Mouse (Mus musculus) liver, embryonic 12.5 days (tissue): ENCODE measurements around the gene Atp5b. TPM values are rescaled to one million over a fixed set of nuclear protein-coding genes. Genes with fewer than 3 reads are reported as not detected.

Source experiments
- ATAC-seq: fragments of 200-750 bp; cut with Nextera tagmentation; 2 replicates; pipeline ENCODE4 v1.8.0; 2017; ENCODE audit warnings: moderate number of reproducible peaks, mild to moderate bottlenecking, moderate library complexity
- H3K27ac ChIP-seq: fragments of 300-500 bp; sonication (generic); 2 replicates; pipeline ENCODE4 v1.5.1; 2016; ENCODE audit warnings: mild to moderate bottlenecking
- H3K27me3 ChIP-seq: fragments of 300-500 bp; sonication (generic); replicated peaks from 2 replicates; pipeline ENCODE4 v1.6.1; 2016; ENCODE audit warnings: mild to moderate bottlenecking, moderate library complexity
- H3K36me3 ChIP-seq: fragments of 300-500 bp; sonication (generic); 2 replicates; pipeline ENCODE4 v1.6.1; 2016; ENCODE audit warnings: mild to moderate bottlenecking, moderate library complexity
- H3K4me1 ChIP-seq: fragments of 300-500 bp; sonication (generic); 2 replicates; pipeline ENCODE4 v1.6.1; 2016
- H3K4me2 ChIP-seq: fragments of 300-500 bp; sonication (generic); 2 replicates; pipeline ENCODE4 v1.6.1; 2016; ENCODE audit warnings: mild to moderate bottlenecking, moderate library complexity
- H3K4me3 ChIP-seq: fragments of 300-500 bp; sonication (generic); 2 replicates; pipeline ENCODE4 v1.5.1; 2016; ENCODE audit warnings: mild to moderate bottlenecking, moderate library complexity
- H3K9ac ChIP-seq: fragments of 300-500 bp; sonication (generic); 2 replicates; pipeline ENCODE4 v1.6.1; 2016; ENCODE audit warnings: mild to moderate bottlenecking, moderate library complexity
- H3K9me3 ChIP-seq: fragments of 300-500 bp; sonication (generic); replicated peaks from 2 replicates; pipeline ENCODE4 v1.6.1; 2016; ENCODE audit warnings: mild to moderate bottlenecking, moderate library complexity
- WGBS: fragments of 180-500 bp; shearing (Covaris S2); methylation state at CpG from one replicate; pipeline ENCODE4 v1.1.7; 2016; ENCODE audit not compliant: insufficient replicate concordance; 5-methylcytosine and 5-hydroxymethylcytosine counted together
- polyA plus RNA-seq: library from polyadenylated mRNA; unstranded; fragments of >200 nt; fragmentation: Nextera tagmentation; extraction: Ambion mirVana; gene quantifications from 2 replicates; pipeline ENCODE4 v1.2.1, GENCODE M21; 2016

Gene Atp5b
- 2,130 and 2,180 TPM in 2 replicates for polyA plus RNA-seq

- WGBS, result under 1% methylated on average over 34 of the region's 34 CpGs
- Histone ChIP-seq H3K9me3 (no peaks in the 10 kb centered on the region), H3K27me3 (no peaks in the 10 kb centered on the region), H3K4me3 (peak within 1 kb of the TSS; percentile 89), H3K4me2 (peak within 1 kb of the TSS; percentile 87), H3K4me1 (peaks cover 46% of the 10 kb centered on the region), H3K27ac (peak within 1 kb of the TSS; percentile 88), H3K36me3 (peaks cover 42% of the 10 kb centered on the region), H3K9ac (peak within 1 kb of the TSS; percentile 94)
- ATAC-seq, result peak; percentile 97
Measured at GRCm38 (mm10) chr10:128082880-128083421, at the start of gene Atp5b. Gene Atp5b (plus strand): TSS chr10:128083273.

GRCm38 (mm10) chr10:128036746-128037425 is 46.2 kb upstream of the Atp5b start:
- H3K4me3 ChIP-seq, result peak overlapping the region; percentile 88
- H3K4me2 ChIP-seq, result peak overlapping the region; percentile 85

GRCm38 (mm10) chr10:128037921-128038320 is 45.2 kb upstream of the Atp5b start:
- H3K27me3 ChIP-seq, result no peaks in the 10 kb centered on the region
- peak overlapping the region; percentile 77 for H3K27ac ChIP-seq
- H3K4me3 ChIP-seq, result peak overlapping the region; percentile 27
- 67% methylated on average over 3 of the region's 3 CpGs for WGBS
- peaks cover 58% of the 10 kb centered on the region for H3K36me3 ChIP-seq
- peaks cover 67% of the 10 kb centered on the region for H3K4me1 ChIP-seq
- peak overlapping the region; percentile 64 for H3K9ac ChIP-seq
- no peaks in the 10 kb centered on the region for H3K9me3 ChIP-seq
- H3K4me2 ChIP-seq, result peak overlapping the region; percentile 85
- ATAC-seq, result no peak

More at GRCm38 (mm10) chr10:128036746-128037425, 46.2 kb upstream of the Atp5b start:
- peak overlapping the region; percentile 92 for H3K27ac ChIP-seq
- H3K9me3 ChIP-seq, result no peaks in the 10 kb centered on the region
- no peaks in the 10 kb centered on the region for H3K27me3 ChIP-seq
- WGBS, result 1% methylated on average over 10 of the region's 10 CpGs
- ATAC-seq, result peak; percentile 31
- H3K4me1 ChIP-seq, result peaks cover 57% of the 10 kb centered on the region
- peak overlapping the region; percentile 98 for H3K9ac ChIP-seq
- H3K36me3 ChIP-seq, result peaks cover 48% of the 10 kb centered on the region

GRCm38 (mm10) chr10:128039167-128039566 is 43.9 kb upstream of the Atp5b start:
- no peaks in the 10 kb centered on the region for H3K9me3 ChIP-seq
- peaks cover 79% of the 10 kb centered on the region for H3K4me1 ChIP-seq
- 29% methylated on average over 5 of the region's 5 CpGs for WGBS
- peaks cover 70% of the 10 kb centered on the region for H3K36me3 ChIP-seq
- H3K27ac ChIP-seq, result peak overlapping the region; percentile 77
- peak overlapping the region; percentile 85 for H3K4me2 ChIP-seq
- H3K4me3 ChIP-seq, result peak overlapping the region; percentile 27
- no peaks in the 10 kb centered on the region for H3K27me3 ChIP-seq
- peak; percentile 61 for ATAC-seq
- peak overlapping the region; percentile 64 for H3K9ac ChIP-seq

- Histone ChIP-seq H3K27ac (peak overlapping the region; percentile 77), H3K27me3 (no peaks in the 10 kb centered on the region), H3K4me1 (peaks cover 81% of the 10 kb centered on the region), H3K4me3 (no peak overlapping the region), H3K36me3 (peaks cover 77% of the 10 kb centered on the region), H3K4me2 (peak overlapping the region; percentile 85), H3K9me3 (no peaks in the 10 kb centered on the region), H3K9ac (peak overlapping the region; percentile 64)
- ATAC-seq, result no peak
- WGBS, result 80% methylated on average over 3 of the region's 3 CpGs
Measured at GRCm38 (mm10) chr10:128039858-128040257, 43.2 kb upstream of the Atp5b start.

GRCm38 (mm10) chr10:128040293-128040692 is 42.8 kb upstream of the Atp5b start:
- H3K36me3 ChIP-seq, result peaks cover 81% of the 10 kb centered on the region
- 89% methylated on average over 5 of the region's 5 CpGs for WGBS
- H3K4me3 ChIP-seq, result no peak overlapping the region
- H3K9ac ChIP-seq, result peak overlapping the region; percentile 64; the same call in 1 of the 2 replicates
- H3K27me3 ChIP-seq, result no peaks in the 10 kb centered on the region
- H3K9me3 ChIP-seq, result no peaks in the 10 kb centered on the region
- peak overlapping the region; percentile 77; the same call in 1 of the 2 replicates for H3K27ac ChIP-seq
- no peak for ATAC-seq
- peaks cover 83% of the 10 kb centered on the region for H3K4me1 ChIP-seq
- H3K4me2 ChIP-seq, result peak overlapping the region; percentile 85; the same call in 1 of the 2 replicates

- Histone ChIP-seq H3K36me3 (peaks cover 95% of the 10 kb centered on the region), H3K9me3 (no peaks in the 10 kb centered on the region), H3K27ac (0 out of 2 replicates have a peak overlapping the region, but pooled peaks have one; percentile 5), H3K4me2 (no peak overlapping the region), H3K27me3 (no peaks in the 10 kb centered on the region), H3K4me3 (no peak overlapping the region), H3K4me1 (peaks cover 82% of the 10 kb centered on the region), H3K9ac (no peak overlapping the region)
- ATAC-seq, result no peak
- 85% methylated on average over 4 of the region's 4 CpGs for WGBS
Measured at GRCm38 (mm10) chr10:128041636-128042035, 41.4 kb upstream of the Atp5b start.

GRCm38 (mm10) chr10:128042466-128042865 is 40.6 kb upstream of the Atp5b start:
- Histone ChIP-seq H3K4me1 (peaks cover 74% of the 10 kb centered on the region), H3K9me3 (no peaks in the 10 kb centered on the region), H3K36me3 (peaks cover 97% of the 10 kb centered on the region), H3K27ac (no peak overlapping the region), H3K4me2 (no peak overlapping the region), H3K4me3 (no peak overlapping the region), H3K27me3 (no peaks in the 10 kb centered on the region), H3K9ac (no peak overlapping the region)
- 87% methylated on average over 3 of the region's 3 CpGs for WGBS
- ATAC-seq, result no peak

GRCm38 (mm10) chr10:128043041-128043835 is 39.8 kb upstream of the Atp5b start:
- H3K36me3 ChIP-seq, result peaks cover 99% of the 10 kb centered on the region
- 57% methylated on average over 3 of the region's 3 CpGs for WGBS
- no peak for ATAC-seq
- no peaks in the 10 kb centered on the region for H3K27me3 ChIP-seq
- no peak overlapping the region for H3K9ac ChIP-seq
- no peak overlapping the region for H3K4me2 ChIP-seq
- no peak overlapping the region for H3K4me3 ChIP-seq
- peaks cover 67% of the 10 kb centered on the region for H3K4me1 ChIP-seq
- H3K27ac ChIP-seq, result peak overlapping the region; percentile 47; the same call in 1 of the 2 replicates
- no peaks in the 10 kb centered on the region for H3K9me3 ChIP-seq

- no peak for ATAC-seq
- H3K36me3 ChIP-seq, result peaks cover 87% of the 10 kb centered on the region
Measured at GRCm38 (mm10) chr10:128048157-128048556, 34.9 kb upstream of the Atp5b start.

GRCm38 (mm10) chr10:128049741-128050140 is 33.3 kb upstream of the Atp5b start:
- Histone ChIP-seq H3K4me2 (no peak overlapping the region), H3K27me3 (no peaks in the 10 kb centered on the region), H3K9me3 (no peaks in the 10 kb centered on the region), H3K9ac (no peak overlapping the region), H3K4me3 (no peak overlapping the region), H3K36me3 (peaks cover 71% of the 10 kb centered on the region), H3K27ac (no peak overlapping the region), H3K4me1 (peaks cover 4% of the 10 kb centered on the region)
- no peak for ATAC-seq
- WGBS, result 90% methylated on average over 2 of the region's 2 CpGs

More at GRCm38 (mm10) chr10:128048157-128048556, 34.9 kb upstream of the Atp5b start:
- no peaks in the 10 kb centered on the region for H3K9me3 ChIP-seq
- H3K27me3 ChIP-seq, result no peaks in the 10 kb centered on the region
- no peak overlapping the region for H3K4me2 ChIP-seq
- WGBS, result 92% methylated on average over 8 of the region's 8 CpGs
- no peak overlapping the region for H3K4me3 ChIP-seq
- no peak overlapping the region for H3K9ac ChIP-seq
- no peak overlapping the region for H3K27ac ChIP-seq
- H3K4me1 ChIP-seq, result peaks cover 19% of the 10 kb centered on the region
